Mouse (Mus musculus) hindbrain, embryonic 12.5 days (tissue): ENCODE data around the gene Cyp2g1. TPM values are rescaled to one million over a fixed set of nuclear protein-coding genes. Genes with fewer than 3 reads are reported as not detected.

ENCODE experiments used
- ATAC-seq: fragments of 200-750 bp; cut with Nextera tagmentation; 2 replicates; pipeline ENCODE4 v1.8.0; 2017; ENCODE audit warnings: moderate TSS enrichment; ENCODE audit not compliant: low FRiP score
- H3K27ac ChIP-seq: fragments of 300-500 bp; sonication (generic); 2 replicates; pipeline ENCODE4 v1.5.1; 2016; ENCODE audit warnings: mild to moderate bottlenecking
- H3K27me3 ChIP-seq: fragments of 300-500 bp; sonication (generic); 2 replicates; pipeline ENCODE4 v1.6.1; 2016; ENCODE audit warnings: mild to moderate bottlenecking
- H3K36me3 ChIP-seq: fragments of 300-500 bp; sonication (generic); 2 replicates; pipeline ENCODE4 v1.6.1; 2016; ENCODE audit warnings: mild to moderate bottlenecking
- H3K4me1 ChIP-seq: fragments of 300-500 bp; sonication (generic); 2 replicates; pipeline ENCODE4 v1.6.1; 2016
- H3K4me2 ChIP-seq: fragments of 300-500 bp; sonication (generic); replicated peaks from 2 replicates; pipeline ENCODE4 v1.6.1; 2016; ENCODE audit warnings: mild to moderate bottlenecking
- H3K4me3 ChIP-seq: fragments of 300-500 bp; sonication (generic); 2 replicates; pipeline ENCODE4 v1.5.1; 2016; ENCODE audit warnings: mild to moderate bottlenecking
- H3K9ac ChIP-seq: fragments of 300-500 bp; sonication (generic); 2 replicates; pipeline ENCODE4 v1.6.1; 2016; ENCODE audit warnings: mild to moderate bottlenecking, moderate library complexity
- H3K9me3 ChIP-seq: fragments of 300-500 bp; sonication (generic); replicated peaks from 2 replicates; pipeline ENCODE4 v1.6.1; 2016; ENCODE audit warnings: mild to moderate bottlenecking
- WGBS: fragments of 180-500 bp; shearing (Covaris S2); methylation state at CpG from one replicate; pipeline ENCODE4 v1.1.7; 2016; 5-methylcytosine and 5-hydroxymethylcytosine counted together
- polyA plus RNA-seq: library from polyadenylated mRNA; unstranded; fragments of >200 nt; fragmentation: Nextera tagmentation; extraction: Ambion mirVana; gene quantifications from 2 replicates; pipeline ENCODE4 v1.2.1, GENCODE M21; 2016

Cyp2g1 gene
- not detected in 2 replicates for polyA plus RNA-seq

DNA sequence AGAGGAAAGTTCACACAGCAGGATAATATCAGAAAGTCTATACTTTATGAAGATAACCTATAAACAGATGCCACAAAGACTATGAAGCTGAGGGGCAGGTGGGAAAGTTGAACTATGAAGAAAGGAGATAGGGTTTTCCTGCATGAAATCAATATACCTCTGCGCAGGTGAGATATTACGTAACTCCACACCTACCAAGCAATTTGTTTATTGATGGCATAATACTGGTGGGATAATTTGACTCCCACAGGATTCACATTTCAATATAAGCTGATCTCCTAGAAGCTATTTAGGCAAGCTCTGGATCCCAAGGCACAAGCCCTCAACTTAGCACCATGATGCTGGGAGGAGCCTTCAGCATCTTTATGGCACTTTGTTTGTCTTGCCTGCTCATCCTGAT, at the start of gene Cyp2g1:
Cyp2g1 (plus strand) TSS at position 301 of the 400 bp plus-strand sequence.
- Histone ChIP-seq H3K36me3 (no peaks in the 10 kb centered on the region), H3K27ac (no peak within 1 kb of the TSS), H3K4me3 (no peak within 1 kb of the TSS), H3K4me1 (no peaks in the 10 kb centered on the region), H3K9me3 (no peaks in the 10 kb centered on the region), H3K9ac (no peak within 1 kb of the TSS), H3K27me3 (no peaks in the 10 kb centered on the region), H3K4me2 (no peak within 1 kb of the TSS)
- WGBS = 95% methylated on average over 2 of the region's 2 CpGs
- no peak for ATAC-seq

DNA sequence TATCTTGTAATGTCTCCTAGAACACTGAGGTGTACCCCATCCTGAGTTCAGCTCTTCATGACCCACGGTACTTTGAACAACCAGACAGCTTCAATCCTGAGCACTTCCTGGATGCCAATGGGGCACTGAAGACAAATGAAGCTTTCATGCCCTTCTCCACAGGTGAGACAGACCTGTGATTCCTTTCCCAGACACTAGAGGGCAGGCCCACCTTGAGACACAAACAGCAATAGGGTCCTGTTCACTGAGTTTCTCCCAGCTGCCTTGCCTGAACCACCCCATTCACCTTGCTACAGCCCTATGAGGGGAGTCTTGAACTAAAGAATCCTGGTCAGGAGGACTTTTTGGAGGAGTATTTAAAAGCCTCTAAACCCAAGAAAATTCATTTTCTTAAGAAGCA, 41.6 kb upstream of the Cyp2g1 start:
- H3K27me3 ChIP-seq = no peaks in the 10 kb centered on the region
- no peak overlapping the region for H3K4me2 ChIP-seq
- no peak for ATAC-seq
- WGBS = 65% methylated on average over 1 of the region's 1 CpGs
- no peaks in the 10 kb centered on the region for H3K9me3 ChIP-seq
- H3K9ac ChIP-seq = no peak overlapping the region
- H3K27ac ChIP-seq = no peak overlapping the region
- H3K4me3 ChIP-seq = no peak overlapping the region
- no peaks in the 10 kb centered on the region for H3K36me3 ChIP-seq
- H3K4me1 ChIP-seq = no peaks in the 10 kb centered on the region

DNA sequence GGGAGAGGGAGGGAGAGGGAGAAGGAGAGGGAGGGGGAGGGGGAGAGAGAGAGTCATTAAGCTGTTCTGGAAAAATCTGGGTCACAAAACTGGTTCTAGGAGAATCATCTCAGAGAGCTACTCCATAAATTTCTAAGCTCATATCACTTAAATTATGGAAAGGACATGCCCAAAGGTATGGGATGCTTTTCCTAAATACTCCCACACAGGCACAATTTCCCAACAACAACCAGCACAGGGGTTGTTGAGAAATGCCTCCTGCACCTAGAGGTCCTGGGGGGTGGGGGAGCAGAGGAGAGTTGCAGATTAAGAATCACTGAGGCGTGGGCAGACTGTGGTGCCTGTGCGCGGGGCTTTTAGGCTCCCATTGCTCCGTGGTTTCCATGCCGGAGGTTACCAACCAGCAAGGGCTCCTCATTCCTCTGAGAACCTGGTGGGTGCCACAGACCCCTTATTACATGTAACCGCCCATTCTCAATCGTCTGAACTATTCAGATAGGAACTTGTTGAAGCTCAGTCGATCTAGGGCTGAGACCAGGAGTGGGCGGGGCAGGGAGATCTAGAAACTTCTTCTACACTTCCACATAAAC, 38.7 kb upstream of the Cyp2g1 start:
- Histone ChIP-seq H3K9ac (no peak overlapping the region), H3K27me3 (no peaks in the 10 kb centered on the region), H3K4me3 (no peak overlapping the region), H3K4me2 (no peak overlapping the region), H3K4me1 (no peaks in the 10 kb centered on the region), H3K27ac (no peak overlapping the region), H3K9me3 (no peaks in the 10 kb centered on the region), H3K36me3 (no peaks in the 10 kb centered on the region)
- no peak for ATAC-seq
- 84% methylated on average over 9 of the region's 9 CpGs for WGBS

DNA sequence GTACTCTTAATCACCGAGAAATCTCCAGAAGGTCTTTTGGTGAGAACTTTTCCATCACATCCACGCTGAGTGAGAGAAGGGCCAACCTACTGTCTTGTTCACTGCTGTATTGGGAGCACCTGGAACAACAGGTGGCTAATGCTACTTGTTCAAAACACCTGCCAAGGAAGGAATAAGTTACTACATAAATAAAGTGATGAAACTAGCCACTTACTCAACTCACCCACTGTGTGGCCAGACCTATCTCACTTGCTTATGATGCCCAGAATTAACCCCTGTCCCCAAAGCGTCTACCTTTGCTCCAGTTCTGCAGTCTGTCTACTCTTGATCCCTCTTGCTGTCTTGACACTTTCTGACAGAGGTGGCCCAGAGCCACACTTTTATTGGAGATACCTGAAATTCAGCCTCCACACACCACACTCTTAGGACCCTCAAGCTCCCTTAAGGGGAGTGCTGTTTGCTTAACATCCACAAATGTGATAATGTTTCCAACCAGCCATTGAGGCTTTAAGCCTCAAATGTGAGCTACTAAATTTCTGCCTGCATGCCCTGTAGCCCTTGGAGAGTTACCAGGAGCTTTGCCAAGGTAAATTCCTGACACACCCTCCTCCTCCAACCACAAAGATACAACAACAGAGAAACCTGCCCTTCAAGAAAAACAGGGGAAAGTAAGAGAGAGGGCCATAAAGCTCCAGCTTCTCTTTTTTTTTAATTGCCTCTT, 35.7 kb upstream of the Cyp2g1 start:
- Histone ChIP-seq H3K4me3 (no peak overlapping the region), H3K36me3 (no peaks in the 10 kb centered on the region), H3K27ac (no peak overlapping the region), H3K9me3 (no peaks in the 10 kb centered on the region), H3K4me2 (no peak overlapping the region), H3K4me1 (no peaks in the 10 kb centered on the region), H3K9ac (no peak overlapping the region), H3K27me3 (no peaks in the 10 kb centered on the region)
- 78% methylated on average over 3 of the region's 3 CpGs for WGBS
- no peak for ATAC-seq

DNA sequence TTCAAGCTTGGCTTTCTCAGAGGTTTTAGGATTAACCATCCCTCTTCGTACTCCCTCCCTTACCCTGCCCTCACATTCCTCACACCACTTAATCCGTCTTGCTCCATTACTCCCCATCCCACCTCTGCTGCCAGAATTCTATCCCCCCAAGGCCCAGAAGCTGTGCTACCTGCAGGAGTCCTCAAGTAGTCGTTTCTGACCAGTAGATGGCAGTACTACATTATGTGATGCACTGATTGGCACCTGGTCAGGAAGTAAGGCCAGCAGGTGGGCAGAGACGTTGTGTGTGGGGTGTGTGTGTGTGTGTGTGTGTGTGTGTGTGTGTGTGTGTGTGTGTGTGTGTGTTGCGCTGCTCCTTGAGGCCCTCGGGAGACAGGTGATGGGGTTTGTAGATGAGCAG, 32.8 kb upstream of the Cyp2g1 start:
- Histone ChIP-seq H3K9ac (no peak overlapping the region), H3K27me3 (no peaks in the 10 kb centered on the region), H3K36me3 (no peaks in the 10 kb centered on the region), H3K4me1 (no peaks in the 10 kb centered on the region), H3K27ac (no peak overlapping the region), H3K4me2 (no peak overlapping the region), H3K9me3 (no peaks in the 10 kb centered on the region; the same call in 1 of the 2 replicates), H3K4me3 (no peak overlapping the region)
- 15% methylated on average over 5 of the region's 6 CpGs for WGBS
- ATAC-seq = no peak

GRCm38 (mm10) chr7:26777806-26778205, 30.9 kb upstream of the Cyp2g1 start:
- Histone ChIP-seq H3K36me3 (no peaks in the 10 kb centered on the region), H3K4me1 (no peaks in the 10 kb centered on the region), H3K27ac (no peak overlapping the region), H3K27me3 (no peaks in the 10 kb centered on the region), H3K4me2 (no peak overlapping the region), H3K4me3 (no peak overlapping the region), H3K9me3 (no peaks in the 10 kb centered on the region; the same call in 1 of the 2 replicates), H3K9ac (no peak overlapping the region)
- ATAC-seq = no peak
- WGBS = 54% methylated on average over 2 of the region's 2 CpGs

- Histone ChIP-seq H3K9me3 (no peaks in the 10 kb centered on the region; the same call in 1 of the 2 replicates), H3K36me3 (no peaks in the 10 kb centered on the region), H3K4me2 (no peak overlapping the region), H3K9ac (no peak overlapping the region), H3K4me1 (no peaks in the 10 kb centered on the region), H3K27ac (no peak overlapping the region), H3K27me3 (no peaks in the 10 kb centered on the region), H3K4me3 (no peak overlapping the region)
- WGBS = 36% methylated on average over 6 of the region's 6 CpGs
- no peak for ATAC-seq
Measured at GRCm38 (mm10) chr7:26778474-26778873, 30.2 kb upstream of the Cyp2g1 start.

GRCm38 (mm10) chr7:26779799-26780416, 28.8 kb upstream of the Cyp2g1 start:
- peak overlapping the region; percentile 36; the same call in 1 of the 2 replicates for H3K4me2 ChIP-seq
- WGBS = 78% methylated on average over 5 of the region's 5 CpGs

GRCm38 (mm10) chr7:26780510-26780909, 28.2 kb upstream of the Cyp2g1 start:
- Histone ChIP-seq H3K36me3 (no peaks in the 10 kb centered on the region), H3K9ac (no peak overlapping the region), H3K4me1 (no peaks in the 10 kb centered on the region), H3K27me3 (no peaks in the 10 kb centered on the region), H3K27ac (no peak overlapping the region), H3K4me3 (no peak overlapping the region), H3K4me2 (peak overlapping the region; percentile 36), H3K9me3 (no peaks in the 10 kb centered on the region; the same call in 1 of the 2 replicates)
- peak; percentile 67 for ATAC-seq
- WGBS = 5% methylated on average over 11 of the region's 11 CpGs

More at GRCm38 (mm10) chr7:26779799-26780416, 28.8 kb upstream of the Cyp2g1 start:
- Histone ChIP-seq H3K36me3 (no peaks in the 10 kb centered on the region), H3K4me1 (no peaks in the 10 kb centered on the region), H3K9me3 (no peaks in the 10 kb centered on the region; the same call in 1 of the 2 replicates), H3K27me3 (no peaks in the 10 kb centered on the region), H3K4me3 (no peak overlapping the region), H3K27ac (no peak overlapping the region), H3K9ac (no peak overlapping the region)
- peak; percentile 57; the same call in 1 of the 2 replicates for ATAC-seq

GRCm38 (mm10) chr7:26780998-26781766, 27.5 kb upstream of the Cyp2g1 start:
- no peaks in the 10 kb centered on the region for H3K36me3 ChIP-seq
- 13% methylated on average over 8 of the region's 8 CpGs for WGBS
- no peak overlapping the region for H3K27ac ChIP-seq
- no peak overlapping the region for H3K4me3 ChIP-seq
- peak; percentile 21; the same call in 1 of the 2 replicates for ATAC-seq
- H3K4me1 ChIP-seq = no peaks in the 10 kb centered on the region
- no peak overlapping the region for H3K9ac ChIP-seq
- no peaks in the 10 kb centered on the region for H3K27me3 ChIP-seq
- no peaks in the 10 kb centered on the region; the same call in 1 of the 2 replicates for H3K9me3 ChIP-seq
- H3K4me2 ChIP-seq = no peak overlapping the region

DNA sequence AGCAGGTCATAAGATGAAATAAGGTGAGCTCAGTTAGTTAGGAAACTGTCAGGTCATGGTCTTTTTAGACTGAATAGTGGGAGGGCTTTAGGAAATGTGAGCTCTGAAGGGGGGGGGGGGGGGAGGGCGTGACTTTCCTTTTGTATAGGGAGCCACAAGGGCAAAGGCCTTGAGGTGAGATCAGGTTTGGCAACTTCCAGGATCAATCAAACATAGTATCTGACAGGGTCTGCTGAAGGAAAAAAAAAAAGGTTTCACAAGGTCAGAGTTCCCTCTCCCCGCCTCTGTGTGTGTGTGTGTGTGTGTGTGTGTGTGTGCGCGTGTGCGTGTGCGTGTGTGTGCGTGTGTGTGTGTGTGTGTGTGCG, 26.9 kb upstream of the Cyp2g1 start:
- no peak overlapping the region for H3K4me2 ChIP-seq
- no peak for ATAC-seq
- H3K4me3 ChIP-seq = no peak overlapping the region
- no peak overlapping the region for H3K9ac ChIP-seq
- H3K27ac ChIP-seq = no peak overlapping the region
- no peaks in the 10 kb centered on the region for H3K36me3 ChIP-seq
- H3K27me3 ChIP-seq = no peaks in the 10 kb centered on the region
- WGBS = 27% methylated on average over 7 of the region's 8 CpGs
- no peaks in the 10 kb centered on the region for H3K4me1 ChIP-seq
- no peaks in the 10 kb centered on the region; the same call in 1 of the 2 replicates for H3K9me3 ChIP-seq

- no peaks in the 10 kb centered on the region for H3K36me3 ChIP-seq
- no peak overlapping the region for H3K27ac ChIP-seq
- 82% methylated on average over 5 of the region's 5 CpGs for WGBS
- no peak overlapping the region for H3K4me3 ChIP-seq
- no peak overlapping the region for H3K9ac ChIP-seq
- no peak overlapping the region for H3K4me2 ChIP-seq
- H3K4me1 ChIP-seq = no peaks in the 10 kb centered on the region
- ATAC-seq = no peak
- no peaks in the 10 kb centered on the region for H3K27me3 ChIP-seq
- no peaks in the 10 kb centered on the region; the same call in 1 of the 2 replicates for H3K9me3 ChIP-seq
Measured at GRCm38 (mm10) chr7:26783163-26783562, 25.5 kb upstream of the Cyp2g1 start.
